Comparison of ENCODE assay signal across 8 mouse cellular contexts in genomic region chr12:21373820-21374475, GRCm38 (mm10). TPM values are rescaled to one million over a fixed set of nuclear protein-coding genes. Genes with fewer than 3 reads are reported as not detected.
DNase-seq lines count a peak whose midpoint lies in the region; ATAC-seq lines count a peak whose summit lies in the region.

No protein-coding gene starts in this region.

- no peaks in the 10 kb centered on the region for H3K27me3 ChIP-seq in heart, embryonic 16.5 days (ENCODE audit: control insufficient read depth, insufficient read depth, low read length)
- H3K27me3 ChIP-seq in hindbrain, embryonic 14.5 days (ENCODE audit: control insufficient read depth, insufficient read depth, low read length), result no peaks in the 10 kb centered on the region
- no peaks in the 10 kb centered on the region for H3K27me3 ChIP-seq in midbrain, embryonic 14.5 days (ENCODE audit: control insufficient read depth, insufficient read depth, low read length)

- H3K27ac ChIP-seq in heart, embryonic 16.5 days (ENCODE audit: low read length), result peak overlapping the region; percentile 94
- H3K27ac ChIP-seq in hindbrain, embryonic 14.5 days, result peak overlapping the region; percentile 90
- H3K27ac ChIP-seq in midbrain, embryonic 14.5 days (replicated peaks; ENCODE audit: low read depth, low read length), result peak overlapping the region; percentile 87

- H3K9me3 ChIP-seq in heart, embryonic 16.5 days (replicated peaks; ENCODE audit: control insufficient read depth, low read length), result no peaks in the 10 kb centered on the region
- no peaks in the 10 kb centered on the region for H3K9me3 ChIP-seq in hindbrain, embryonic 14.5 days (ENCODE audit: control insufficient read depth, low read length)
- no peaks in the 10 kb centered on the region for H3K9me3 ChIP-seq in midbrain, embryonic 14.5 days (ENCODE audit: control insufficient read depth, low read length)

- H3K36me3 ChIP-seq in heart, embryonic 16.5 days (ENCODE audit: control insufficient read depth, insufficient read depth), result no peaks in the 10 kb centered on the region
- H3K36me3 ChIP-seq in hindbrain, embryonic 14.5 days (replicated peaks; ENCODE audit: control insufficient read depth, insufficient read depth), result no peaks in the 10 kb centered on the region
- H3K36me3 ChIP-seq in midbrain, embryonic 14.5 days (ENCODE audit: control insufficient read depth, insufficient read depth, low read length), result no peaks in the 10 kb centered on the region

- peak overlapping the region; percentile 85 for H3K4me2 ChIP-seq in heart, embryonic 16.5 days (ENCODE audit: low read depth, low read length)
- peak overlapping the region; percentile 81 for H3K4me2 ChIP-seq in hindbrain, embryonic 14.5 days (replicated peaks)
- H3K4me2 ChIP-seq in midbrain, embryonic 14.5 days (ENCODE audit: low read length), result peak overlapping the region; percentile 81

- WGBS in heart, embryonic 16.5 days, result 2% methylated on average over 24 of the region's 24 CpGs
- WGBS in hindbrain, embryonic 14.5 days, result 5% methylated on average over 24 of the region's 24 CpGs
- 5% methylated on average over 24 of the region's 24 CpGs for WGBS in midbrain, embryonic 14.5 days

- no peak for DNase-seq in heart, postnatal 10 days
- DNase-seq in hindbrain, embryonic 14.5 days (ENCODE audit: low spot score), result no peak
- no peak for DNase-seq in midbrain, embryonic 14.5 days
- no peak for DNase-seq in frontal cortex, postnatal 14 days (ENCODE audit: low spot score in 2 of 2)
- no peak for DNase-seq in gastrocnemius, postnatal 4 days (ENCODE audit: low spot score in 2 of 2)
- no peak for DNase-seq in gastrocnemius, postnatal 25 days

- no peak; the same call in 1 of the 2 replicates for ATAC-seq in heart, embryonic 16.5 days (replicated peaks; ENCODE audit: extremely low read depth, insufficient read depth, low FRiP score)
- peak; percentile 6 for ATAC-seq in activated CD4-positive, CD25-positive, alpha-beta regulatory T cell, adult 4 months
- ATAC-seq in hindbrain, embryonic 14.5 days (ENCODE audit: low FRiP score), result peak; percentile 73
- no peak; the same call in 1 of the 2 replicates for ATAC-seq in midbrain, embryonic 14.5 days (ENCODE audit: low FRiP score, low TSS enrichment)

- peak overlapping the region; percentile 92 for H3K9ac ChIP-seq in heart, embryonic 16.5 days (ENCODE audit: low read length)
- H3K9ac ChIP-seq in hindbrain, embryonic 14.5 days, result peak overlapping the region; percentile 90
- peak overlapping the region; percentile 72 for H3K9ac ChIP-seq in midbrain, embryonic 14.5 days (replicated peaks; ENCODE audit: low read length)

- peaks cover 5% of the 10 kb centered on the region for H3K4me1 ChIP-seq in heart, embryonic 16.5 days (ENCODE audit: control insufficient read depth, insufficient read depth, low read length)
- peaks cover 12% of the 10 kb centered on the region for H3K4me1 ChIP-seq in hindbrain, embryonic 14.5 days (replicated peaks; ENCODE audit: control insufficient read depth, insufficient read depth, low read length)
- H3K4me1 ChIP-seq in midbrain, embryonic 14.5 days (ENCODE audit: control insufficient read depth, insufficient read depth, low read length), result peaks cover 7% of the 10 kb centered on the region; the same call in 1 of the 2 replicates

- H3K4me3 ChIP-seq in heart, embryonic 16.5 days (ENCODE audit: low read length), result peak overlapping the region; percentile 87
- peak overlapping the region; percentile 56 for H3K4me3 ChIP-seq in hindbrain, embryonic 14.5 days (replicated peaks; ENCODE audit: low read length)
- peak overlapping the region; percentile 56 for H3K4me3 ChIP-seq in midbrain, embryonic 14.5 days (replicated peaks; ENCODE audit: low read depth, low read length)

- intact Hi-C loops in heart, postnatal 10 days (cut with DNase I), result loop anchor here (2.0 kb wide), 1 partner anchor 43 kb away; the partner anchor contains the start of gene Ywhaq

RNA-seq across cellular contexts. Expression of gene Adam17, which starts 0.5 kb away (rescaled TPM):
- 25.8 and 31.0 TPM in 2 replicates for polyA plus RNA-seq in heart, embryonic 16.5 days (2015; fragmentation: Nextera tagmentation; extraction: Ambion mirVana)
- 10 to 100 TPM; 49.9 to 59.8 TPM for total RNA-seq in heart, postnatal 10 days (2021)
- 10 to 100 TPM; 55.6 to 61.6 TPM for polyA plus RNA-seq in activated CD4-positive, CD25-positive, alpha-beta regulatory T cell, adult 4 months (2017; shearing (Covaris generic))
- 19.2 and 22.0 TPM in 2 replicates for polyA plus RNA-seq in hindbrain, embryonic 14.5 days (2014; fragmentation: Nextera tagmentation; extraction: Ambion mirVana)
- polyA plus RNA-seq in midbrain, embryonic 14.5 days (2014; fragmentation: Nextera tagmentation; extraction: Ambion mirVana), result 14.0 and 22.4 TPM in 2 replicates
- 10 to 100 TPM; 38.3 to 40.5 TPM for total RNA-seq in gastrocnemius, postnatal 4 days (2021)
- total RNA-seq in gastrocnemius, postnatal 25 days (2021), result 10 to 100 TPM; 20.9 to 21.3 TPM

RNA-seq across cellular contexts. Expression of gene Ywhaq, which starts 43.5 kb away (rescaled TPM):
- 356 and 357 TPM in 2 replicates for polyA plus RNA-seq in heart, embryonic 16.5 days (2015; fragmentation: Nextera tagmentation; extraction: Ambion mirVana)
- total RNA-seq in heart, postnatal 10 days (2021), result 100 to 1,000 TPM; 137 to 140 TPM
- 100 to 1,000 TPM; 229 to 245 TPM for polyA plus RNA-seq in activated CD4-positive, CD25-positive, alpha-beta regulatory T cell, adult 4 months (2017; shearing (Covaris generic))
- polyA plus RNA-seq in hindbrain, embryonic 14.5 days (2014; fragmentation: Nextera tagmentation; extraction: Ambion mirVana), result 1,230 and 1,233 TPM in 2 replicates
- polyA plus RNA-seq in midbrain, embryonic 14.5 days (2014; fragmentation: Nextera tagmentation; extraction: Ambion mirVana), result 1,283 and 1,390 TPM in 2 replicates
- 100 to 1,000 TPM; 146 to 156 TPM for total RNA-seq in gastrocnemius, postnatal 4 days (2021)
- 10 to 100 TPM; 28.6 to 36.6 TPM for total RNA-seq in gastrocnemius, postnatal 25 days (2021)

RNA-seq across cellular contexts. Expression of gene Iah1, which starts 57.8 kb away (rescaled TPM):
- 42.2 and 46.5 TPM in 2 replicates for polyA plus RNA-seq in heart, embryonic 16.5 days (2015; fragmentation: Nextera tagmentation; extraction: Ambion mirVana)
- total RNA-seq in heart, postnatal 10 days (2021), result 10 to 100 TPM; 26.7 to 28.0 TPM
- 10 to 100 TPM; 51.7 to 55.5 TPM for polyA plus RNA-seq in activated CD4-positive, CD25-positive, alpha-beta regulatory T cell, adult 4 months (2017; shearing (Covaris generic))
- 28.4 and 36.5 TPM in 2 replicates for polyA plus RNA-seq in hindbrain, embryonic 14.5 days (2014; fragmentation: Nextera tagmentation; extraction: Ambion mirVana)
- 34.1 and 40.1 TPM in 2 replicates for polyA plus RNA-seq in midbrain, embryonic 14.5 days (2014; fragmentation: Nextera tagmentation; extraction: Ambion mirVana)
- 10 to 100 TPM; 14.6 to 17.2 TPM for total RNA-seq in gastrocnemius, postnatal 4 days (2021)
- 10 to 100 TPM in 1 of 2 experiments, 1 to 10 TPM in 1; 3.7 to 10.9 TPM for total RNA-seq in gastrocnemius, postnatal 25 days (2021)

Comparison
In these comparisons a context has a peak if more than half of its experiments do, and no peak if none do; other contexts are left out.
1. ATAC-seq: peak in activated CD4-positive, CD25-positive, alpha-beta regulatory T cell, adult 4 months (single experiment) and hindbrain, embryonic 14.5 days (single experiment); none in heart, embryonic 16.5 days (single experiment) and midbrain, embryonic 14.5 days (single experiment).
2. Peak in every context shown above with its lines, with median percentiles within 50 percentile points of each other: H3K27ac ChIP-seq, H3K4me2 ChIP-seq, H3K4me3 ChIP-seq and H3K9ac ChIP-seq.